Mouse (Mus musculus) adrenal gland, postnatal 14 days (tissue): Measurements from ENCODE around the gene Slc12a7. TPM values are rescaled to one million over a fixed set of nuclear protein-coding genes. Genes with fewer than 3 reads are reported as not detected.
A peak's percentile ranks its signal among the peaks of the same experiment; 100 is the strongest.
"Not testable (repeated sequence)": the region's sequence is repeated elsewhere in the genome, so short reads cannot be mapped to it uniquely, and the experiment has no call there.

ENCODE experiments used
- DNase-seq: peaks from one replicate; pipeline ENCODE4 v3.0.0; 2021; ENCODE audit warnings: mixed read lengths
- long read RNA-seq, 2 experiments: library from polyadenylated mRNA; stranded (forward); transcript quantifications; one replicate each; pipeline ENCODE4 v2.0.0; 2021
- total RNA-seq: library from RNA; stranded (reverse); gene quantifications from 2 replicates; pipeline ENCODE4 v1.2.3, GENCODE M21; 2021

The Slc12a7 gene
- total RNA-seq, result 32.3 and 34.2 TPM in 2 replicates
- long read RNA-seq, experiment 1, full-length matches to known transcripts, result 11 of 23 reads
- long read RNA-seq, experiment 1, partial matches to known transcripts, result 9 of 23 reads
- long read RNA-seq, experiment 1, other reads (novel, unspliced or antisense), result 3 of 23 reads
- long read RNA-seq, experiment 2, full-length matches to known transcripts, result 13 of 22 reads
- long read RNA-seq, experiment 2, partial matches to known transcripts, result 6 of 22 reads
- long read RNA-seq, experiment 2, other reads (novel, unspliced or antisense), result 3 of 22 reads

DNA sequence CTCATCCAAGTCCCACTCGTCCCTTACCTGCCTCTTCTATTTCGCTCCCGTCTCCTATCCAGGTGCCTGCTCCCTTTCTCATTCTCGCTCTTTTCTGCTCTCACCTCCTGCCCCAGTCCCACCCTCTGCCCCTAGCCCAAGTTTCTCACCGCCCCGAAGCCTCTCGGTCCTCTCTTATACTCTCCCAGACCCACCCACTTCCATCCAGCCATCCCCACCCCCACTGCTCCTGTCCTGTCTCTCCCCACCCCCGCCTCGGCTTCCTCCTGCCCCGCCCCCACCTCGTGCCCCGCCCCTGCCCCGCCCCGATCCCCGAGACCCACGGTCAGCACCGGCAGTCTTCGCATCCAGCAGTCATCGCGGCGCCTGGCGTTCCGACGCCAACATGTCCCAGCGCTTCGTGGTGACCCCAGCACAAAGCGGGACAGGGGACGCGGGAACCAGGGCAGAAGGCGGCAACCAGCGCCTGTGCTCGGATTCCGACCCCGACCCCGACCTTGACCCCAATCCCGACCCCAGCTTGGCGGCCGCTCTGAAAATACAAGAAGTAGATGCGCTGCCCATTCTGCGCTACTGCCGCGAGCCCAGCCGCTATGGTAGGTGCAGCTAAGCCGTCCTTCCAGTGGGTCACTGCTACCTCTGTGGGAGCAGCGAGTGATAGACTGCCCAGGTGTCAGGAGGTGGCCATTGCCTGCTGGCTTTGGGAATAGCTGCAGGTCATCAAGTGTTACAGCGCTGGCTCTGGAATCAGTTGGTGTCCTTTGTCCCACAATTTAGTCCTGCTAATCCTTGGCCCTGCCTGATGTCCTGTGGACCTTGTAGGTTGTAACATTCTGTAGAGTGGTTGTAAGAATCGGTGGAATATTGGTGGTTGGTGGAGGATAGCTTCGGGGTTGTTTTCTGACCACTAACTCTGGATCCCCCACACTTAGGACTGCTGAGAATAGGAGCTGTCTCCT is at the start of gene Slc12a7:
Gene Slc12a7, plus strand, starts transcription at position 353 of the 959 bp plus-strand sequence.
- DNase-seq, result peak; percentile 63

DNA sequence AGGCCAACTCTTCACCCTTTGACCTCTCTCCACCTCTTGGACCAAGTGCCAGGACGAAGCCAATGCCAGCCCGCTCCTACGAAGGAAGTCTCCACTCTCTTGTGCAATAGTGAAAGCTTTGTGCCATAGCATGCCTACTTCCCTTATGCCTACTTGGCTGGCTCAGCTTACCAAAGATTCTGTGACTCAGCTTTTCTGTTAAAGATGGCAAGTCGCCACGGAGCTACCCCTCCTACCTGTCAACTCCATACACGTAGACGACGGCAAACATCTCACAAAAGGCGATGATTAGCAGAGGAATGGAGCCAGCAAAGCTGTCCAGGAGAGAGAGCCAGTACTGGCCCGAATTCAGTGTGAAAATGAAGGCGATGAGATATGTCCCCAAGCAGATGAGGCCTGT is 49.2 kb upstream of the Slc12a7 start:
- DNase-seq, result peak; percentile 63

DNA sequence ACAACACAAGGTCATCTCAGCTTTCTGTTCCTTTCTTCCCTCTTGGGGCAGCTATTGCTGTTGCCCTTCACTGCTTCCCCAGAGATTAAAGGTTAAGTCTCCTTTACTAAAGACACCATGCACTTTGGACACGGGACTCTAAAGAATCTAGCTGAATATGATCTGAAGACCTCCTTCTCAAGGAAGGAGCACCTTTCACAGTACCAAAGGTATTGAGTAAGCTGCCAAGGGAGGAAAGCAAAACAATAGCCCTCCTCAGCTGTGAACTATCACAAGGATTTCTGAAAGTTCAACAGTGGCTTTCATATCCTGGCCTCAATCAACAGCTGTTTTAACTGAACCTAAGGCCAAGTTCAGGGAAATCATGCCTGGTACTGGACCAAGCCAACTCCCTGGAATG is 48.5 kb upstream of the Slc12a7 start:
- no peak for DNase-seq

DNA sequence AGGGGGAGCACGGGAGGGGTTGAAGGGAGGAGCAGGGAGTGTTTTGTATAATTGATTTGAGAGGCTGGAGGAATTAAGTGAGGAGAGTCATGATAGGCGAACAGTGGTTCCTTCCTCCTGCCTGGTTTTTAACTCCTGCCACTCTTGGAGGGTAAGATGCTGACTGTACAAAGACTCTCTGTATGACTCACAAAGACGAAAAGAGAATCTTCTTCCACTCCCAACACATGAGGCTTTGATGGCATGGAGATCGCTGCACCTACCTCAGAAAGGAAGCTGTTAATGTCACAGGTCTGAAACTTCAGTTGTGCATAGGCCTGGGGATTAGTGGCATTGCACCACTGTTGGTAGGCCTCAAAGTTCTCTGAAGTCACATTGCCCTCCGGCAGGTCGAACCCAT is 47.4 kb upstream of the Slc12a7 start:
- DNase-seq, result no peak

DNA sequence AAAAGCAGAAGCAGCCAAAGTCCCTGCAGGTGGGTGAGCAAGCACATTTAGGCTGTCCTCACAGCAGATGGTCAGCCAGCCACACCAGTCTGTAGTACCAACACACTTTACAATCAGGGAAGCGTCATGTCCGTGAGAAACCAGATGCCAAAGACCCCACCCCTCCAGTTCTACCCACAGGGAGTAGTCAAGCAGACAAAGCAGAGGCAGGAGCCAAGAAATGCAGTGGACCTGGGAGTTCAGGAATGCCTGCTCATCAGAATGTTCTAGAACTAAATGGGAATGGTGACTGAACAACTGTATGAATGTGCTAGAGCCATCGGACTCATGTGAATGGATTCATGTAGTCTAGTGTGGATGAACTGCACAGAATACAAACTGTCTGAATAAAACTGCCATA is 45.3 kb upstream of the Slc12a7 start:
- no peak for DNase-seq

DNA sequence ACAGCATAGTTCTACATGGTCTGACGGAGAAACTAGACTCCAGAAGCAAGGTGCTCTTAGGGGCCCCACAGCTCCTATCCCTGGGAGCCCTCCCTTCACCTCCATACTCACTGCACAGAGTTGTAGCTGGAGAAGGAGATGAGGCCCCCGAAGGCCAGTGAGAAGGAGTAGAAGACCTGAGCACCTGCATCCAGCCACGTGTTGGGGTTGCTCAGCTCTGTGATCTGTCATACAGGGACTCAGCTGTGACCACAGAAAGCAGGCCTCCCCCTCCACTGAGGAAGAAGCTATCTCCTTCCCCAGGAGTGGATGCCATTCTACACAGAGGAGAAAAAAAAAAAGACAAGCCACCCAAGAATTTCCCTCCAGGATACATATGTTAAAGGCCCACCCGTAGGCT is 44.0 kb upstream of the Slc12a7 start:
- no peak for DNase-seq

DNA sequence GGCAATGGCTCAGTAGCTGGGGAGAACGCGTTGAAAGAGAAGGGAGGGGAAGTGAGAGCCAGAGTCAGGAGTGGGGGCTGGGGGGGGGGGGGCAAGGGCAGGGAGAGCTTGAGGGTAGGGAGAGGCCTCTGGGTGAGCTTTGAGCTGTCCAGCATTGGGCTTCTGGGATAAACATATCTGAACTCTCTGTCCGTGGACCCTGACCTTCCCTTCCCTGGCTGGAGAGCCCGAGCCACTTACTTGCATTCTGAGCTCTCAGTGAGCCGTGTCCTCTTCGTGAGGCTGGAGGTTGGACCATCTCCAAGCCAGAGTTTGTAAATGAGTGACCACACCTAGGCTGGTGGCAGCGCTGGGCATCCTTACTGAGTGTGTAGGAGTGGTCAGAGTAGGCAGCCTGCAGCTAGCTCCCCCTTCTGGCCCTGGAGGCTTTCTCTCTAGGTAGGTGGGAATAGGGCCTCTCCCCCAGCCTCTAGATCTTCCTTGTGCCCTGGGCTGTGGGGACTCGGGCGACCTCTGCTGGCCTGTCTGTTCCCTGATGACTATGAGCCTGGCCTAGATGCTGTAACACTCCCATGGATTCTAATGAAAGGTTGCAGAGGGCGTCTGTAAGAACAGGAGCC is 40.5 kb upstream of the Slc12a7 start:
- peak; percentile 84 for DNase-seq

DNA sequence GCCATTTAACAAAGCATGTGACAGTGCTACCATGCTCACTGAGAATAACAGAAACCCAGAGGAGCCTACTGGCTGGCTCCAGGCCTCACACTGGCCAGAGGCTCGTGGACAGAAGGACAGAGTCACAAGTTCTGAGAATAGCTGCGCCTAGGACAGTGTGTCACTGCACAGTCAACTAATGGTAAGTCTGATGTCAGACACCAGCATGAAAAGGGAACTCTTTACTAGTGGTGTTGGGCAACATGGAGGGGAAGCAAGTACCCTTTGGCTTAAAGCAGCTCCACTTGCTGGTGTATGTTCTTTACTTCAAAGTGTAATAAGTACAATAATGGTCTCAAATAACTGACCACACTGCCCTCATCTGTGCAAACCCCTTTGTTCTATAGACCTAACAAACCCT is 39.6 kb upstream of the Slc12a7 start:
- no peak for DNase-seq

DNA sequence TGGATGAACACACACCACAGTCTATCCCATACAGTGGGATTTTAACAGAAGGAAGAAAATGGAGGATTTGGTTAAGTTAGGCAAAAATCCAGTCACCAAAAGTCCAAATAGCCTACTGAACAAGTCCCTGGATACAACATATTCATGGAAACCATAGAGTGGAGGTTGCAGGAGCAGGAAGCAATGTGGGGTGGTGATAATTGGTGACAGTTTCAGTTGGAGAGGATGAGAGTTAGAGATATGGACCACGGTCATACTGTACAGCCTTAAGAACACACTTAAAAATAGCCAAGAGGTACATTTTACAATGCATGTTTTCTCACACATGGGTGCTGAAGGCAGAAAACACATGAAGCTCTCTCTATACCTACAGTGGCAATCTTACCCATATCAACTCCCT is 37.9 kb upstream of the Slc12a7 start:
- DNase-seq, result no peak

DNA sequence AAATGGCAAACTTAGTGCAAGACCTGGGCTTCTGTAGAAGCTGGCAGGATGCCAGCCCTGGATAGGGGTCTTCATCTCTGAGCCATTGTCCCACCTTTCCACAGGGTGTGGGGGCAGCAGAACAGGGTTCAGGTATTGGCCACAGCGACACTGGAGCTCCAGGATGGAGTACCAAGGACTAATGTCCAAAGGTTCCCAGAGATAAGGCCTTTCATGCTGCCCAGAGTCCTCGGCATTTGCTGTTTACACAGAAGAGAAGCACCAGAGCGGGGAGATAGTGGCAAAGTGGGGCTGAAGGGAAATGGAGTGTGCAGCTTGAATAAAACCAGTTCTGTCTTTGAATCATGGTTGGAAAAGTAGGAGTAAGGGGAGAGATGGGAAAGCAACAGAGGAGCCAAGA is 36.4 kb upstream of the Slc12a7 start:
- no peak for DNase-seq

DNA sequence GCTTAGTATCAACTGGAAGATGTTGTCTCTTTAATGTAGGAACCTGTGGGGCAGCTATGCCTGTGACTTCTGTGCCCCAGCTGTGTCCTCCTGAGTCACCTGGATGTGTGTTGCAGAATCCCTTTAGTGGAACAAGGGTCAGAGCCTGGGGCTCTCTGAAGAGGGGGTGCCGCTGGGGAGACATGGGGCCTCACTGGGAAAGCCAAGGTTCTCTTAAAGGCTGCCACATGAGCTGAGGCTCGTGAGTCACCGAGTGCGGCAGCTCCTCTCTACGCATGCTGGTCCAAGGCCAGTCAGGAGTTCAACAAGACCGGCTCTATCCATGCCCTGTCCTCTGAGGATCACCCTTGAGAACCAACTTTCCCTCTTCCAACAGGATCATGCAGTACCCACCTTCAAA is 33.2 kb upstream of the Slc12a7 start:
- peak; percentile 50 for DNase-seq

DNA sequence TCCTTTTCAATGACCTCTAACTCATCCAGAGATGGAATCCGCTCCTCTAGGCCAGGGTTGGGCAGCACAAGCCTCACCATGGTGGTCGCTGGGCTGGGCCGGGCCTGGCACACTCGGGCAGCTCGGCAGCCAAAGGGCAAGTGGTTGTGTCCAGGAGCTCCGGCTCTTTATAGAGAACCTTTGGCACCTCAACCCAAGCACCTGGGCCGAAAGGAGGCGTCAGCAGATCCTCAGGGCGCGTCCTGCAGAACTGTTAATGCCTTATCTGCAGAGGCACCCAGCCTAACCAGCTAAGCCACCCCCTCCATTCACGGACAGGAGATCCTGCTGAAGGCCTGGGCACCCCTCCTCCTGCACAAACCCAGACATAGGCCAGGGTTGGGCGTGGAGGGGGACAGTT is 32.3 kb upstream of the Slc12a7 start:
- DNase-seq, result no peak

DNA sequence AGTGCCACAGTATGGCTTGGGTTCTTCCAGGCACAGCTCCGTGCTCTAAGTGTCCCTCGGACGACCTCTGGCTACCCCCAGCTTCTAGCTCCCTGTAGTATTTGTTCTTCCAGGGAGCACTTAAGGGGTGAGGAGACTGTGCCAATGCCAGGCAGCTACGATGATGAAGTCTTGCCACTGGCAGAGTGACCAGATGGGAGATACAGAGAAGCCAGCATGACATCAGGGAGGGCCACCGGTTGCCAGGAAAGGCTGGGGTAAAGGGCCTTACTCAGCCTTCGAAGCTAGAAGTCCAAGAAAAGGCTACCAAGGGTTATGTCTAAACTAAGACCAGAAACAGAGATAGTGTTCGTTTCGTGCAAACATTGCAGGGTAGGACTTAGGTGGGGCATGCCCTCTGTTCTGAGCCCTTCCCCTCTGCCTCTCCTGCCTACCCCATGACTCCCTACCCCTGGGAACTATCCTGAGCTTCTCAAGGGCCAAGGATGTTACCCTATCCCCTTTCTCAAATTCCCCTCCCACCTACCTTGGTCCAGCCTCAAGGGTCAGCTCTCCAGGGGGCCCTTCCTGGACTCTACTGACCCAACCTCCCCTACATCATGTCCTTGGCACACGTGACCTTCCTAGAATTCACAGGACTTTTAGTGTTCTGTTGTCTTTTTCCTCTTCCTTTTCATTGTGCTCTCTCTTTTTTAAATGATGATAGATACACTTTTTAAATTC is 31.6 kb upstream of the Slc12a7 start:
- peak; percentile 58 for DNase-seq

DNA sequence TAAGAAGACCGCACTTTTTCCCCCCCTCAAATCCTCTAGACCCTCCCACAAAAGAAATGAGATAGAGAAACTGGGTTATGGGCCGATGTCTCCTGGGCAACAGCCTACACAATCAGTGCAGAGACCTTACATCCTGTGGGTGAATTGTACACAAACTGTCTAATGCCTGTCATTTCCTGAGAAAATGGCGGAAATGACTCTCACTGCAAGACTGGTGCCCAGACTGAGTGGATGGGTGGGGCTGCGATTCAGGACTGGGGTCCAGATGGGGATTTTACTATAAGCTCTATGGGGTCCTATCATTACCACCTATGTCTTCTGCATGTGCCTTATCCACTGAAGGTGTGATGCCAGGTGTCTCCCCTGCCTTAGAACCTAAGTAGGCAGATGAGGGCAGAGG is 30.1 kb upstream of the Slc12a7 start:
- no peak for DNase-seq

DNA sequence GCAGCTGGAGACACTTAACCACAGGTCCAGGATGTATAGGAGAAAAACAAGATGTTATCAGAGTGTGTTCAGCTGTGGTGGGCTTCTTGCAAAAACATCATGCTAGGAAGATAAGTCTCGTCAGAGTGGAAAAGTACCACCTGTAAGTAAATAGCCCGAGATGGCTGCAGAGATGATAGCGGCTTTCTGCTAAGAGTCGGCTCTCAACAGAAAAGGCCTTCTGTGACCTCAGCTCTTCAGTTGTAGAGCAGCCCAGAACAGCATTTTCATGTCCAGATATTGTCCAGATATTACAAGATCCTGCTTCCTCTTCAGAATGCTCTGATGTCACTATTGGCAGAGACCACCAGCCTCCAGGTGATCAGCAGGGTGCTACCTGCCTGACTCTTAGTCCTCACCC is 29.4 kb upstream of the Slc12a7 start:
- DNase-seq, result not testable (repeated sequence)

DNA sequence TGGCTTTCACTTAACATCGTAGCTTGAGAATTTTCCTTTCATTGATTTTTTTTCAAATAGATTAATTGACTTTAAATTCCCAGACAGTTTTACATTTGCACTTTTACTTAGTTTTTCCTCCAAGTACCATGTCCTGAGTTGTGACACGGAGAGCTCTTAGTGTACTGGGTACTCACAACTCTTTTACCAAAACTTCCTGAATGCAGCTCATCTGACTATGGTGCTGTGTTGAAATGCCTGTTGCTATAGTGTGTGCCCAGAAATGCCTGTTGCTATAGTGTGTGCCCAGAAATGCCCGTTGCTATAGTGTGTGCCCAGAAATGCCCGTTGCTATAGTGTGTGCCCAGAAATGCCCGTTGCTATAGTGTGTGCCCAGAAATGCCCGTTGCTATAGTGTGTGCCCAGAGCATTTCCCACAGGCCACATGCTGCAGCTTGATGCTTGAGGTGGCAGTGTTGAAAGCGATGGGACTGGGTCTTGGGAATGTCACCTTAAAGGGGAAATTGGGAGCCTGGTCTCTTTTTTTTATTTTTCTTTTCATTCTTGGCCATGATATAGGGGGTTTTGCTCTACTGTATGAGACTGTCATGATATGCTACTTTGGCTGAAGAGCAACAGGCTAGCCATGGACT is 28.1 kb upstream of the Slc12a7 start, which contains the start of gene Slc6a19:
Gene Slc6a19, minus strand, starts transcription at position 172 of the 632 bp plus-strand sequence.
- no peak for DNase-seq

DNA sequence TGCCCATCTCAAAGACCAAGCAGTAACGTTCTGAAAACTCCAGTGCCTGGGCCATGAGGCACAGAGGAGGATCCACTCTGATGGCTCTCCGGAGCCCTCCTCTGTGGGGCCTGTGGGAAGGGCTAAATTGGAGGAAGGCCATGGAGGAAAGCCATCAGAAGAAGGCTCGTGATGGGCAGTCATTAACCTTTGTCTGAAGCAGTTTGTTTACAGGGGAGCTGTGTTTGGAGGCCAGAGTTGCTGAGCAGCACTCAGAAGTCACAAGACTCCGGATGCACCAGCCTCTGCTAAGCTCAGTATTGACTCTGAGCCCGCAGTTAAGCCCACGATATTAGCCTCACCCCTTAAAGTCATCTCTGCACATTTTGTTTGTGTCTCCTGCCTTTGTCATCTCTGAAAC is 23.4 kb upstream of the Slc12a7 start:
- no peak for DNase-seq

DNA sequence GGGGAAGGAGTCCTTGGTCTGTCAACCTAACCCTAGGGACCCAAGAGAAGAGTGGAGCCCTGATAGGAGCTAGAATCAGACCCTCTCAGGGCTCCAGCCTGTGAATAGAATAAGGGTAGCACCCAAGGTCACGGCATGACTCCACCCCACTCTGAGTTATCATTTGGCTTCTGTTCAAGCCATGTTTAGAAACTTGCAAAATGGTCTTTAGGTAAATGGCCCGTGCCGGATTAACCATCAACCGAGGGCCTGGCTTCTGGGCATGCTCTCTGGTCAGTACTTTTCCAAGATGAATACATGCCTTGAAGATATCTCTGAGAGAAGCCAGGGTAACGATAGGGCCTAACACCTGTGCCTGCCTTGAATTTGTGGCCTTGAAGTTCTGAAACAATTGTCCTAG is 21.7 kb upstream of the Slc12a7 start:
- DNase-seq, result no peak

DNA sequence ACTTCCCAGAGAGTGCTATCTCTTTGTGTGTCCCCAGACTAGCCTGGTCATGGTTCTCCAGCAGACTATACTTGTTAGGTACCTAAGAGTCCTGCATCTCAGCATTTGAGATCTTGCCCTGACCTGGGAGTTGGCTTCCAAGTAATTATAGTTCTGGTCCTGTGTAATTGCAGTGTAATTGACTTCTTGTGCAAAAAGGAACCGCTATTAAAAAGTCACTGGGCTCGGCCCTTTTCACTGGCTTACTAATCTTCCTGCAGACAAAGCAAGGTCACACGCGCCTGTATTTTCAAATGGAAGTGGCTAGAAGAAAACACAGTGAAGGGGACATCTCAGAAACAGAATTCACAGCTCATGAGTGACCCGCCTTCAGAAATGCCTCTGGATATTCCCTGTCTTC is 21.1 kb upstream of the Slc12a7 start:
- DNase-seq, result no peak

DNA sequence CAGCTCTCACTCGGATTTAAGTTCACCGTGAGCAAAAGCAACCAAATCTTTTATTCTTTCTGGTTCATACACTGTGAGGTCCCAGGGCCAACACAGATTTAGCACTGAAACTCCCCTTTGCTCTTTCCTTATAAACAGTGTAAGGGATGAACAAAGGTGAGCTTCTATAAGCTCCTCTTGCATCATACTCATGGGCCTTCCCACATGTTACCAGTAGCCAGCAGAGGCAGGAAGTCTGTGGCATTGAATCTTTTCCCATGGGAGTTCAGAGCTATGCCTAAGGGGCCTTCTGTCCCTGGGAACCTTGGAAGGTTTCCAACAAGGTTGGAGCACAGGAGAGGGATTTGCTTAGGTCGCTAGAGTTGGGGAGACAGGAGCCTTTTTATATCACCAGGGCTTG is 20.7 kb upstream of the Slc12a7 start:
- DNase-seq, result no peak

DNA sequence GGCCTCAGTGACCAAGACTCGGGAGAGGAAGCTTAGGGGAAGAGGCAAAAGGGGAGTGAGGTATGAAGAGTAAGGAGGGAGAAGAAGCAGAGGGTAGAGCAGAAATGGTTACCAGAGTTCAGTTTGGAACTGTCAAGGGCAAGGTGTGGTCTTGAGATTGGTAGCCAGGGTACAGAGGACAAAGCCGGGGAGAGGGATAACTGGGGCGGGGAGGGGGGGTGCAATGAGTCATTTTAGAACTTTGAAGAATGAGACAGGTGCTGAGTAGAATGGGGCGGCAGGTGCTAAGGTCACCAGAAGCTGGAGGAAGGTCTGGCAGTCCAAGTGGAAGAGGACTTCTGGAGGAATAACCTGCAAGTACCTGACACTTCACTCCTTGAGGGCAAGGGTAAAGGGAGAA is 19.7 kb upstream of the Slc12a7 start:
- no peak for DNase-seq

DNA sequence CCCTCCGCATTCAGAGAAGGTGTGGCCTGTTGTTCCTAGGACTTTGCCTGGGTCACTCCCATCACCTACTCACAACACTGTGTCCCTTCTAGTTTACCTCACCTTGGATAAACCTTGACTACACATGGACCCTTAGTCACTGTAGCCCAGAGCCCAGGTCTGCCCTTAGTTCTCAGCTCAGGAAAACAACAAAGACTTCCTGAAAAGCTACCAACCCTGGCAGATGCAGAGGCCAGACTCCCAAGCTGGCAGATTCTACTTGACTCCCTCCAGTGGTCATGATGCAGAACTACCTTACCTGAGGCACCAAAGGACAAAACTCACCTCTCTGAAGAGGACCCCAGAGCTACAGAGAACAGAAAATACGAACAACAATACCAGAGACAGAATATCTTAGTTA is 18.9 kb upstream of the Slc12a7 start:
- DNase-seq, result no peak
